Mouse (Mus musculus): ENCODE results near the gene M6pr. TPM values are rescaled to one million over a fixed set of nuclear protein-coding genes. Genes with fewer than 3 reads are reported as not detected.

Gene M6pr
- polyA plus RNA-seq, 1 experiment = 24.3 TPM

- TF ChIP-seq POLR2A (IDR thresholded peaks at IDR 0.05; ENCODE audit: control insufficient read depth, low read depth, low read length) = no peak
- TF ChIP-seq CTCF (IDR thresholded peaks at IDR 0.05; ENCODE audit: control insufficient read depth, insufficient read depth, insufficient replicate concordance, low read depth, low read length) = no peak
- H3K27ac ChIP-seq (ENCODE audit: control insufficient read depth, insufficient read depth, low read depth, low read length) = no peak overlapping the region
- H3K27me3 ChIP-seq (ENCODE audit: control insufficient read depth, insufficient read depth, low read length) = no peaks in the 10 kb centered on the region
- peaks cover 3% of the 10 kb centered on the region for H3K36me3 ChIP-seq (ENCODE audit: control insufficient read depth, insufficient read depth, low read length)
- no peak overlapping the region for H3K4me3 ChIP-seq (ENCODE audit: control insufficient read depth, low read depth, low read length)
- H3K4me1 ChIP-seq (ENCODE audit: control insufficient read depth, insufficient read depth, low read length) = no peaks in the 10 kb centered on the region
Observed at GRCm38 (mm10) chr6:122333081-122333612, 24.6 kb downstream of the M6pr start.

- Histone ChIP-seq H3K27me3 (ENCODE audit: control insufficient read depth, insufficient read depth, low read length) (no peaks in the 10 kb centered on the region), H3K4me3 (ENCODE audit: control insufficient read depth, low read depth, low read length) (no peak overlapping the region), H3K27ac (ENCODE audit: control insufficient read depth, insufficient read depth, low read depth, low read length) (no peak overlapping the region), H3K36me3 (ENCODE audit: control insufficient read depth, insufficient read depth, low read length) (peaks cover 3% of the 10 kb centered on the region), H3K4me1 (ENCODE audit: control insufficient read depth, insufficient read depth, low read length) (no peaks in the 10 kb centered on the region)
- TF ChIP-seq POLR2A (IDR thresholded peaks at IDR 0.05; ENCODE audit: control insufficient read depth, low read depth, low read length) (no peak), CTCF (IDR thresholded peaks at IDR 0.05; ENCODE audit: control insufficient read depth, insufficient read depth, insufficient replicate concordance, low read depth, low read length) (no peak)
Observed at GRCm38 (mm10) chr6:122334786-122335340, 26.3 kb downstream of the M6pr start.

DNA sequence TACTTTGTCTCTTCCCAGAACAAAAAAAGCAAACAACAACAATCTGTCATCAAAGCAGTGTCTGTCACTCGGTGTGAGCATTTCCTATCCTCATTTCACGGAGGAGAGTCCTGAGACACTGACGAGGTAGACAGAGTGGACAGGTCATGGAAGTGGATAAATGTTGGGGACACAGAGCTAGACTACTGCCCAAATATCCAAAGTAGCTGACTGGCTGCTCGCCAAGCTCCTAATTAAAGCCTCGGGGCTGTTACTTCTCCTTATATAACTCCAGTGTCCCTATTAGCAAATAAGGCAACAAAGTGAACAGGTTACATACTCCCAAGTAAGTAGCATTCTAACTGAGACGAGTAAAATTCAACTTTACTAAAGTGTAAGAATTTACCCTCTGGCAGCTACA, 29.0 kb downstream of the M6pr start:
- H3K27me3 ChIP-seq (ENCODE audit: control insufficient read depth, insufficient read depth, low read length) = no peaks in the 10 kb centered on the region
- H3K4me3 ChIP-seq (ENCODE audit: control insufficient read depth, low read depth, low read length) = no peak overlapping the region
- H3K4me1 ChIP-seq (ENCODE audit: control insufficient read depth, insufficient read depth, low read length) = peaks cover 2% of the 10 kb centered on the region
- TF ChIP-seq POLR2A (IDR thresholded peaks at IDR 0.05; ENCODE audit: control insufficient read depth, low read depth, low read length) (no peak), CTCF (IDR thresholded peaks at IDR 0.05; ENCODE audit: control insufficient read depth, insufficient read depth, insufficient replicate concordance, low read depth, low read length) (no peak)
- peaks cover 1% of the 10 kb centered on the region; the same call in 1 of the 2 replicates for H3K36me3 ChIP-seq (ENCODE audit: control insufficient read depth, insufficient read depth, low read length)
- no peak overlapping the region for H3K27ac ChIP-seq (ENCODE audit: control insufficient read depth, insufficient read depth, low read depth, low read length)

- peaks cover 2% of the 10 kb centered on the region for H3K4me1 ChIP-seq (ENCODE audit: control insufficient read depth, insufficient read depth, low read length)
Observed at GRCm38 (mm10) chr6:122339047-122339647, 30.6 kb downstream of the M6pr start.

GRCm38 (mm10) chr6:122339648-122340341, 31.3 kb downstream of the M6pr start:
- H3K4me3 ChIP-seq (ENCODE audit: control insufficient read depth, low read depth, low read length) = peak overlapping the region; percentile 98
- TF ChIP-seq POLR2A (IDR thresholded peaks at IDR 0.05; ENCODE audit: control insufficient read depth, low read depth, low read length) (peak; percentile 31; the same call in 1 of the 2 replicates), CTCF (IDR thresholded peaks at IDR 0.05; ENCODE audit: control insufficient read depth, insufficient read depth, insufficient replicate concordance, low read depth, low read length) (no peak)
- peaks cover under 1% of the 10 kb centered on the region; the same call in 1 of the 2 replicates for H3K36me3 ChIP-seq (ENCODE audit: control insufficient read depth, insufficient read depth, low read length)
- peak overlapping the region; percentile 96 for H3K27ac ChIP-seq (ENCODE audit: control insufficient read depth, insufficient read depth, low read depth, low read length)
- H3K27me3 ChIP-seq (ENCODE audit: control insufficient read depth, insufficient read depth, low read length) = no peaks in the 10 kb centered on the region
- H3K4me1 ChIP-seq (ENCODE audit: control insufficient read depth, insufficient read depth, low read length) = peaks cover 2% of the 10 kb centered on the region

More at GRCm38 (mm10) chr6:122339047-122339647, 30.6 kb downstream of the M6pr start:
- peaks cover 1% of the 10 kb centered on the region; the same call in 1 of the 2 replicates for H3K36me3 ChIP-seq (ENCODE audit: control insufficient read depth, insufficient read depth, low read length)
- no peaks in the 10 kb centered on the region for H3K27me3 ChIP-seq (ENCODE audit: control insufficient read depth, insufficient read depth, low read length)
- H3K27ac ChIP-seq (ENCODE audit: control insufficient read depth, insufficient read depth, low read depth, low read length) = peak overlapping the region; percentile 0; the same call in 1 of the 2 replicates
- peak overlapping the region; percentile 78 for H3K4me3 ChIP-seq (ENCODE audit: control insufficient read depth, low read depth, low read length)
- TF ChIP-seq POLR2A (IDR thresholded peaks at IDR 0.05; ENCODE audit: control insufficient read depth, low read depth, low read length) (peak; percentile 38; the same call in 1 of the 2 replicates), CTCF (IDR thresholded peaks at IDR 0.05; ENCODE audit: control insufficient read depth, insufficient read depth, insufficient replicate concordance, low read depth, low read length) (no peak)

DNA sequence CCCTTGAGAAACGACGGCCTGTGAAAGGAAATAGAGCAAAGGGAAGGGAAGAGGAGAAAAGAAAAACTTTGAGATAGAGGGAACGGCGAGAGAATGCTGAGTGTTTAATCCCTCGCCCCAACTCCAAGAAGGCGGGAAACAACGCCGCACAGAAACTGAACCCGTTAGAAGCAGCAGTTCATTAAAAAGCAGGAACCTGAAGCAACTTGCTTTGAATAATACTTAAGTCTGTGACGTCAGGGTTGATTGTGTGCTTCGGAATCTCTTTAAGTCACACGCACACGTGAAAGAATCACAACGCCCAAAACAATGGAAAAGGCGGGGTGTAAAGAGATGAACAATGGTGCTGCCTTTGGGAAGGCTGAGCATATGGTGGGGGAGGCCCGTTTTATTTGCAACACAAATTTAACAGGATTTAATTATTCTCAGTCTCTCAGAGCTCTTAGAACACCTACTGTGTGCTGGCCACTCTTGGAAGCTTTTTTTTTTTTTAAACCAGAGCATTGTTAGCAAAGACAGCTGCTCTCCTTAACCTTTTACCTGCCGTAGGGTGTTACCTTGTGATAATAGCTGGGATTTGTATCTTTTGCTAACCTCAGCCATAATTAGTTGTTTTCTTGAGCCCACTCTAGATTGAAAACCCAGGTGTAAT, 32.0 kb downstream of the M6pr start, which contains the start of gene Phc1:
TSS of gene Phc1 (minus strand) at position 213 of the 652 bp plus-strand sequence.
- H3K4me1 ChIP-seq (ENCODE audit: control insufficient read depth, insufficient read depth, low read length) = peaks cover 2% of the 10 kb centered on the region
- TF ChIP-seq CTCF (IDR thresholded peaks at IDR 0.05; ENCODE audit: control insufficient read depth, insufficient read depth, insufficient replicate concordance, low read depth, low read length) (no peak), POLR2A (IDR thresholded peaks at IDR 0.05; ENCODE audit: control insufficient read depth, low read depth, low read length) (no peak; the same call in 1 of the 2 replicates)

More for the DNA sequence above, 32.0 kb downstream of the M6pr start, which contains the start of gene Phc1:
- peak within 1 kb of the TSS; percentile 96 for H3K27ac ChIP-seq (ENCODE audit: control insufficient read depth, insufficient read depth, low read depth, low read length)
- no peaks in the 10 kb centered on the region for H3K27me3 ChIP-seq (ENCODE audit: control insufficient read depth, insufficient read depth, low read length)
- no peaks in the 10 kb centered on the region for H3K36me3 ChIP-seq (ENCODE audit: control insufficient read depth, insufficient read depth, low read length)
- H3K4me3 ChIP-seq (ENCODE audit: control insufficient read depth, low read depth, low read length) = peak within 1 kb of the TSS; percentile 98
